In genomic region chr8:124494397-124494796, GRCm38 (mm10) we compare ENCODE assay signal across 11 mouse cellular contexts. TPM values are rescaled to one million over a fixed set of nuclear protein-coding genes. Genes with fewer than 3 reads are reported as not detected.
A peak's percentile ranks its signal among the peaks of the same experiment; 100 is the strongest.
DNase-seq lines count a peak whose midpoint lies in the region; ATAC-seq and TF ChIP-seq lines count a peak whose summit lies in the region.
"Had no signal": no experiment of that assay in that cellular context is flagged by ENCODE, and none has a peak within 500 bp of the region (broad histone marks: within the 10 kb centered on the region; RNA-seq: fewer than 3 reads in every experiment).

No protein-coding gene starts in this region.

- H3K36me3 ChIP-seq in kidney, adult 2 months (ENCODE audit: control insufficient read depth, insufficient read depth, low read length), result no peaks in the 10 kb centered on the region
- no peaks in the 10 kb centered on the region for H3K36me3 ChIP-seq in kidney, embryonic 16.5 days (ENCODE audit: insufficient read depth, low read length)
- no peaks in the 10 kb centered on the region for H3K36me3 ChIP-seq in hindbrain, embryonic 13.5 days
- H3K36me3 ChIP-seq: liver, embryonic 15.5 days had no signal

- TF ChIP-seq POLR2A in kidney, adult 2 months (IDR thresholded peaks at IDR 0.05; ENCODE audit: low read depth, low read length), result no peak

- H3K4me2 ChIP-seq in kidney, embryonic 16.5 days (replicated peaks; ENCODE audit: low read depth, low read length), result no peak overlapping the region
- no peak overlapping the region for H3K4me2 ChIP-seq in hindbrain, embryonic 13.5 days
- H3K4me2 ChIP-seq: liver, embryonic 15.5 days had no signal

- TF ChIP-seq CTCF in kidney, adult 2 months (conservative IDR thresholded peaks at IDR 0.05; ENCODE audit: insufficient read depth, insufficient read length, low read depth, low read length), result no peak

- no peak overlapping the region for H3K4me3 ChIP-seq in kidney, adult 2 months (ENCODE audit: insufficient read depth, low read depth, low read length)
- no peak overlapping the region for H3K4me3 ChIP-seq in kidney, embryonic 16.5 days (ENCODE audit: low read length)
- no peak overlapping the region for H3K4me3 ChIP-seq in hindbrain, embryonic 13.5 days
- H3K4me3 ChIP-seq: liver, embryonic 15.5 days had no signal

- no peak for ATAC-seq in kidney, embryonic 16.5 days (ENCODE audit: low FRiP score, low TSS enrichment)
- no peak for ATAC-seq in hindbrain, embryonic 13.5 days (ENCODE audit: low FRiP score)

- no peaks in the 10 kb centered on the region for H3K9me3 ChIP-seq in kidney, embryonic 16.5 days (ENCODE audit: low read length)
- H3K9me3 ChIP-seq in hindbrain, embryonic 13.5 days, result no peaks in the 10 kb centered on the region
- H3K9me3 ChIP-seq: liver, embryonic 15.5 days had no signal

- peak; percentile 95 for DNase-seq in kidney, adult 2 months
- peak; percentile 12 for DNase-seq in adipocyte (ENCODE audit: low spot score)
- DNase-seq in cerebellum, adult 8-10 months, result peak; percentile 87
- DNase-seq in kidney, postnatal 14 days, result peak; percentile 84
- no peak for DNase-seq in heart, adult 8-10 months (ENCODE audit: low spot score)
- DNase-seq in layer of hippocampus, postnatal 25 days (ENCODE audit: extremely low spot score in 1 of 2, low spot score in 1 of 2), result no peak
- DNase-seq: layer of hippocampus, postnatal 36 days; lung, postnatal 4 days had no signal

- WGBS in kidney, adult 2 months, result 35% methylated on average over 3 of the region's 3 CpGs
- WGBS in kidney, embryonic 16.5 days, result 70% methylated on average over 3 of the region's 3 CpGs
- WGBS in hindbrain, embryonic 13.5 days, result 83% methylated on average over 3 of the region's 3 CpGs

- H3K9ac ChIP-seq in kidney, embryonic 16.5 days (replicated peaks; ENCODE audit: low read length), result no peak overlapping the region
- no peak overlapping the region for H3K9ac ChIP-seq in hindbrain, embryonic 13.5 days
- H3K9ac ChIP-seq: liver, embryonic 15.5 days had no signal

- H3K27ac ChIP-seq in kidney, adult 2 months (ENCODE audit: insufficient read depth, low read depth, low read length), result peak overlapping the region; percentile 89; the same call in 1 of the 2 replicates
- H3K27ac ChIP-seq in kidney, embryonic 16.5 days (ENCODE audit: low read length), result no peak overlapping the region
- H3K27ac ChIP-seq in hindbrain, embryonic 13.5 days, result no peak overlapping the region
- H3K27ac ChIP-seq: liver, embryonic 15.5 days had no signal

- H3K27me3 ChIP-seq in kidney, adult 2 months (replicated peaks; ENCODE audit: control insufficient read depth, insufficient read depth, low read length), result no peaks in the 10 kb centered on the region
- no peaks in the 10 kb centered on the region for H3K27me3 ChIP-seq in kidney, embryonic 16.5 days (ENCODE audit: insufficient read depth, low read length)
- H3K27me3 ChIP-seq in hindbrain, embryonic 13.5 days, result no peaks in the 10 kb centered on the region
- H3K27me3 ChIP-seq: liver, embryonic 15.5 days had no signal

- H3K4me1 ChIP-seq in kidney, adult 2 months (ENCODE audit: control insufficient read depth, insufficient read depth, low read length), result peaks cover 3% of the 10 kb centered on the region; the same call in 1 of the 2 replicates
- no peaks in the 10 kb centered on the region for H3K4me1 ChIP-seq in kidney, embryonic 16.5 days (ENCODE audit: insufficient read depth, low read length)
- 0 out of 2 replicates have a peak, but pooled peaks cover 5% of the 10 kb centered on the region for H3K4me1 ChIP-seq in hindbrain, embryonic 13.5 days (replicated peaks)
- H3K4me1 ChIP-seq: liver, embryonic 15.5 days had no signal

RNA-seq across cellular contexts. Expression of gene Cog2, which starts 26.2 kb away (rescaled TPM):
- polyA plus RNA-seq in kidney, adult 2 months (2012; rRNA removed), result 21.2 and 21.3 TPM in 2 replicates
- polyA plus RNA-seq in kidney, embryonic 16.5 days (2015; fragmentation: Nextera tagmentation; extraction: Ambion mirVana), result 39.5 and 40.4 TPM in 2 replicates
- total RNA-seq in heart, adult 8-10 months (2022), result 10 to 100 TPM; 21.6 to 26.9 (median 25.4) TPM
- total RNA-seq in layer of hippocampus, postnatal 25 days (2021), result 10 to 100 TPM; 37.2 to 48.5 TPM
- polyA plus RNA-seq in hindbrain, embryonic 13.5 days (2015; fragmentation: Nextera tagmentation; extraction: Ambion mirVana), result 35.2 and 35.8 TPM in 2 replicates

RNA-seq across cellular contexts. Expression of gene Pgbd5, which starts 54.9 kb away (rescaled TPM):
- 0.39 and 0.41 TPM in 2 replicates for polyA plus RNA-seq in kidney, adult 2 months (2012; rRNA removed)
- polyA plus RNA-seq in kidney, embryonic 16.5 days (2015; fragmentation: Nextera tagmentation; extraction: Ambion mirVana), result 0.53 and 0.55 TPM in 2 replicates
- total RNA-seq in heart, adult 8-10 months (2022), result under 1 TPM; 0.41 to 0.66 (median 0.59) TPM
- total RNA-seq in layer of hippocampus, postnatal 25 days (2021), result 100 to 1,000 TPM; 261 to 272 TPM
- polyA plus RNA-seq in hindbrain, embryonic 13.5 days (2015; fragmentation: Nextera tagmentation; extraction: Ambion mirVana), result 10.3 and 11.0 TPM in 2 replicates

Comparison
In these comparisons a context has a peak if more than half of its experiments do, and no peak if none do; other contexts are left out.
1. DNase-seq: peak in kidney, adult 2 months (single experiment), adipocyte (single experiment), cerebellum, adult 8-10 months (single experiment) and kidney, postnatal 14 days (single experiment); none in heart, adult 8-10 months (single experiment) and layer of hippocampus, postnatal 25 days (0 of 2).